ENCODE assay signal across 9 mouse cellular contexts in genomic region chr7:101870629-101871028, GRCm38 (mm10). TPM values are rescaled to one million over a fixed set of nuclear protein-coding genes. Genes with fewer than 3 reads are reported as not detected.
DNase-seq lines count a peak whose midpoint lies in the region; ATAC-seq and TF ChIP-seq lines count a peak whose summit lies in the region.
"Had no signal": no experiment of that assay in that cellular context is flagged by ENCODE, and none has a peak within 500 bp of the region (broad histone marks: within the 10 kb centered on the region; RNA-seq: fewer than 3 reads in every experiment).

TSS of gene Folr1 (minus strand) at chr7:101870788.

- DNase-seq in heart, adult 2 months: no peak
- no peak for DNase-seq in ES-E14 (ENCODE audit: low read depth, low spot score)
- DNase-seq in kidney, postnatal 14 days: peak; percentile 77
- DNase-seq in right cerebral cortex, postnatal 10 days (ENCODE audit: low spot score in 2 of 2): no peak
- no peak for DNase-seq in MN1 (ENCODE audit: low spot score)
- DNase-seq in cerebellum, adult 18-20 months: no peak

- TF ChIP-seq CTCF in heart, adult 2 months (IDR thresholded peaks at IDR 0.05): no peak

- no peak for TF ChIP-seq POLR2A in heart, adult 2 months (IDR thresholded peaks at IDR 0.05; ENCODE audit: insufficient read depth, low read depth, low read length)

- no peaks in the 10 kb centered on the region for H3K9me3 ChIP-seq in heart, embryonic 12.5 days (replicated peaks)
- no peaks in the 10 kb centered on the region for H3K9me3 ChIP-seq in ES-E14 (ENCODE audit: control insufficient read depth, insufficient read depth, low read depth, low read length)
- H3K9me3 ChIP-seq in hindbrain, embryonic 16.5 days (ENCODE audit: control insufficient read depth, low read length): no peaks in the 10 kb centered on the region
- H3K9me3 ChIP-seq: limb, embryonic 13.5 days had no signal

- H3K4me1 ChIP-seq in heart, embryonic 12.5 days (replicated peaks): peaks cover 31% of the 10 kb centered on the region
- H3K4me1 ChIP-seq in heart, adult 2 months (ENCODE audit: control insufficient read depth, insufficient read depth, low read length): peaks cover 5% of the 10 kb centered on the region
- H3K4me1 ChIP-seq in ES-E14 (ENCODE audit: control insufficient read depth in 2 of 2, insufficient read depth in 2 of 2, low read length in 2 of 2, poor library complexity in 1 of 2): peaks cover 14 to 20% of the 10 kb centered on the region in 2 experiments
- H3K4me1 ChIP-seq in hindbrain, embryonic 16.5 days (ENCODE audit: control insufficient read depth, insufficient read depth, low read depth, low read length): no peaks in the 10 kb centered on the region
- H3K4me1 ChIP-seq: limb, embryonic 13.5 days had no signal

- H3K27ac ChIP-seq in heart, embryonic 12.5 days (ENCODE audit: poor library complexity, severe bottlenecking): peak within 1 kb of the TSS; percentile 32
- no peak within 1 kb of the TSS for H3K27ac ChIP-seq in heart, adult 2 months
- peak within 1 kb of the TSS; percentile 97; the same call in 1 of the 2 replicates for H3K27ac ChIP-seq in ES-E14 (ENCODE audit: insufficient read depth, low read depth, low read length, poor library complexity, severe bottlenecking)
- no peak within 1 kb of the TSS for H3K27ac ChIP-seq in hindbrain, embryonic 16.5 days (ENCODE audit: low read depth, low read length)
- H3K27ac ChIP-seq: limb, embryonic 13.5 days had no signal

- ATAC-seq in heart, embryonic 12.5 days (ENCODE audit: insufficient number of reproducible peaks, low FRiP score): no peak
- no peak for ATAC-seq in hindbrain, embryonic 16.5 days

- H3K36me3 ChIP-seq in heart, embryonic 12.5 days: no peaks in the 10 kb centered on the region
- H3K36me3 ChIP-seq in heart, adult 2 months (ENCODE audit: control insufficient read depth, insufficient read depth, low read length): no peaks in the 10 kb centered on the region
- no peaks in the 10 kb centered on the region for H3K36me3 ChIP-seq in ES-E14 (ENCODE audit: control insufficient read depth, insufficient read depth, low read length, poor library complexity, severe bottlenecking)
- no peaks in the 10 kb centered on the region for H3K36me3 ChIP-seq in hindbrain, embryonic 16.5 days (ENCODE audit: control insufficient read depth, insufficient read depth, low read length)
- H3K36me3 ChIP-seq: limb, embryonic 13.5 days had no signal

- H3K27me3 ChIP-seq in heart, embryonic 12.5 days (replicated peaks): no peaks in the 10 kb centered on the region
- no peaks in the 10 kb centered on the region for H3K27me3 ChIP-seq in heart, adult 2 months (ENCODE audit: control insufficient read depth, insufficient read depth, low read length)
- H3K27me3 ChIP-seq in hindbrain, embryonic 16.5 days (replicated peaks; ENCODE audit: control insufficient read depth, insufficient read depth, low read length): no peaks in the 10 kb centered on the region
- H3K27me3 ChIP-seq: limb, embryonic 13.5 days had no signal

- no peak for TF ChIP-seq EP300 in heart, adult 2 months (IDR thresholded peaks at IDR 0.05; ENCODE audit: insufficient read depth, low read depth, low read length)

- H3K9ac ChIP-seq in heart, embryonic 12.5 days: no peak within 1 kb of the TSS
- no peak within 1 kb of the TSS for H3K9ac ChIP-seq in heart, adult 2 months (ENCODE audit: low read depth, low read length)
- H3K9ac ChIP-seq in ES-E14 (ENCODE audit: insufficient read depth, low read depth, low read length, poor library complexity, severe bottlenecking): no peak within 1 kb of the TSS; the same call in 1 of the 2 replicates
- no peak within 1 kb of the TSS for H3K9ac ChIP-seq in hindbrain, embryonic 16.5 days (ENCODE audit: low read depth, low read length)
- H3K9ac ChIP-seq: limb, embryonic 13.5 days had no signal

- H3K4me2 ChIP-seq in heart, embryonic 12.5 days: no peak within 1 kb of the TSS
- no peak within 1 kb of the TSS for H3K4me2 ChIP-seq in hindbrain, embryonic 16.5 days (ENCODE audit: low read length)
- H3K4me2 ChIP-seq: limb, embryonic 13.5 days had no signal

- no peaks in the 10 kb centered on the region for H3K79me2 ChIP-seq in heart, adult 2 months (replicated peaks; ENCODE audit: control insufficient read depth, insufficient read depth, low read length)

- 70% methylated on average over 2 of the region's 2 CpGs for WGBS in heart, embryonic 12.5 days
- WGBS in heart, adult 2 months: 97% methylated on average over 2 of the region's 2 CpGs
- 61% methylated on average over 2 of the region's 2 CpGs for WGBS in hindbrain, embryonic 16.5 days

- H3K4me3 ChIP-seq in heart, embryonic 12.5 days: no peak within 1 kb of the TSS
- no peak within 1 kb of the TSS for H3K4me3 ChIP-seq in heart, adult 2 months
- no peak within 1 kb of the TSS for H3K4me3 ChIP-seq in ES-E14 (ENCODE audit: insufficient read depth in 1 of 2, low read depth in 1 of 2, low read length in 2 of 2, poor library complexity in 1 of 2, severe bottlenecking in 1 of 2)
- H3K4me3 ChIP-seq in hindbrain, embryonic 16.5 days (ENCODE audit: low read length): no peak within 1 kb of the TSS
- H3K4me3 ChIP-seq: limb, embryonic 13.5 days had no signal

- in situ Hi-C loops in ES-E14 (cut with MboI; ENCODE audit: low sequenced_read_pairs in 2 of 2, unreplicated experiment in 2 of 2): no loop called here

- intact Hi-C loops in heart, adult 2 months (cut with DNase I): no loop called here

TF ChIP-seq in ES-E14, 5 proteins besides CTCF, POLR2A, EP300 and RAD21:
- TF ChIP-seq ZC3H11A (IDR thresholded peaks at IDR 0.05; ENCODE audit: borderline replicate concordance, low read depth, low read length): no peak
- no peak for TF ChIP-seq ZNF384 (IDR thresholded peaks at IDR 0.05; ENCODE audit: low read depth, low read length)

RNA-seq across cellular contexts. Expression of gene Folr1, which starts in this region (rescaled TPM):
- 4.1 TPM in 2 replicates for polyA plus RNA-seq in heart, embryonic 12.5 days (2016; fragmentation: Nextera tagmentation; extraction: Ambion mirVana)
- total RNA-seq in heart, adult 2 months (2021): not detected
- 0.39 and 2.1 TPM in 2 replicates for polyA plus RNA-seq in heart, adult 2 months (2012; rRNA removed)
- 536 and 562 TPM in 2 replicates for total RNA-seq in ES-E14 (2012; rRNA removed)
- polyA plus RNA-seq in hindbrain, embryonic 16.5 days (2015; fragmentation: Nextera tagmentation; extraction: Ambion mirVana): 60.3 and 70.1 TPM in 2 replicates

Comparison
In these comparisons a context has a peak if more than half of its experiments do, and no peak if none do; other contexts are left out.
1. RNA of gene Folr1 (total RNA-seq): 536 to 562 TPM in ES-E14; not detected in heart, adult 2 months; every median in the first group is over 100 times any median in the second.
2. RNA of gene Folr1 (polyA plus RNA-seq): 60.3 to 70.1 TPM in hindbrain, embryonic 16.5 days; 4.1 TPM in heart, embryonic 12.5 days and 0.39 to 2.1 TPM in heart, adult 2 months; every median in the first group is over 10 times any median in the second.
3. H3K27ac ChIP-seq: peak in heart, embryonic 12.5 days (single experiment) and ES-E14 (single experiment); none in heart, adult 2 months (single experiment) and hindbrain, embryonic 16.5 days (single experiment).